Mouse (Mus musculus): ENCODE results near the gene Prg3.

The Prg3 gene

GRCm38 (mm10) chr2:84996376-84996775 lies 8.4 kb downstream of the Prg3 start:
- DNase-seq (ENCODE audit: low spot score in 2 of 2): no peak

- no peak for DNase-seq (ENCODE audit: low spot score in 2 of 2)
Observed at GRCm38 (mm10) chr2:84999486-85000181, 11.6 kb downstream of the Prg3 start.

- DNase-seq (ENCODE audit: low spot score in 2 of 2): no peak
Observed at GRCm38 (mm10) chr2:85001497-85001896, 13.5 kb downstream of the Prg3 start.

GRCm38 (mm10) chr2:85002575-85002974 lies 14.6 kb downstream of the Prg3 start:
- DNase-seq (ENCODE audit: low spot score in 2 of 2): no peak

GRCm38 (mm10) chr2:85004341-85004740 lies 16.3 kb downstream of the Prg3 start:
- DNase-seq (ENCODE audit: low spot score in 2 of 2): no peak

- DNase-seq (ENCODE audit: low spot score in 2 of 2): no peak
Observed at GRCm38 (mm10) chr2:85006600-85006999, 18.6 kb downstream of the Prg3 start.

- DNase-seq (ENCODE audit: low spot score in 2 of 2): peak; percentile 38 to 44
Observed at GRCm38 (mm10) chr2:85007729-85008128, 19.7 kb downstream of the Prg3 start.

GRCm38 (mm10) chr2:85009212-85009611 lies 21.2 kb downstream of the Prg3 start:
- DNase-seq (ENCODE audit: low spot score in 2 of 2): no peak

- DNase-seq (ENCODE audit: low spot score in 2 of 2): no peak
Observed at GRCm38 (mm10) chr2:85011906-85012604, 24.0 kb downstream of the Prg3 start.

- DNase-seq (ENCODE audit: low spot score in 2 of 2): no peak
Observed at GRCm38 (mm10) chr2:85012679-85013078, 24.7 kb downstream of the Prg3 start.

GRCm38 (mm10) chr2:85013826-85014587 lies 26.0 kb downstream of the Prg3 start:
- peak; percentile 68 to 85 for DNase-seq (ENCODE audit: low spot score in 2 of 2)

GRCm38 (mm10) chr2:85014588-85014982 lies 26.6 kb downstream of the Prg3 start:
- DNase-seq (ENCODE audit: low spot score in 2 of 2): peak in 1 of 2 experiments; percentile 23

GRCm38 (mm10) chr2:85022043-85022442 lies 34.0 kb downstream of the Prg3 start:
- DNase-seq (ENCODE audit: low spot score in 2 of 2): no peak

- no peak for DNase-seq (ENCODE audit: low spot score in 2 of 2)
Observed at GRCm38 (mm10) chr2:85026178-85026577, 38.2 kb downstream of the Prg3 start.

GRCm38 (mm10) chr2:85027281-85027680 lies 39.3 kb downstream of the Prg3 start:
- DNase-seq (ENCODE audit: low spot score in 2 of 2): no peak

- DNase-seq (ENCODE audit: low spot score in 2 of 2): no peak
Observed at GRCm38 (mm10) chr2:85029897-85030296, 41.9 kb downstream of the Prg3 start.

GRCm38 (mm10) chr2:85030989-85031388 lies 43.0 kb downstream of the Prg3 start:
- no peak for DNase-seq (ENCODE audit: low spot score in 2 of 2)

GRCm38 (mm10) chr2:85033121-85033520 lies 45.1 kb downstream of the Prg3 start:
- DNase-seq (ENCODE audit: low spot score in 2 of 2): no peak

GRCm38 (mm10) chr2:85034169-85034568 lies 46.2 kb downstream of the Prg3 start:
- DNase-seq (ENCODE audit: low spot score in 2 of 2): peak; percentile 24 to 45

- no peak for DNase-seq (ENCODE audit: low spot score in 2 of 2)
Observed at GRCm38 (mm10) chr2:85036507-85037046, 48.6 kb downstream of the Prg3 start.

GRCm38 (mm10) chr2:85037047-85038026 lies 49.3 kb downstream of the Prg3 start, which contains the start of the genes Ssrp1 and P2rx3:
Ssrp1 (plus strand) TSS chr2:85037234.
P2rx3 (minus strand) TSS chr2:85037462.
- peak; percentile 85 to 91 for DNase-seq (ENCODE audit: low spot score in 2 of 2)
